Mouse (Mus musculus): ENCODE measurements around the gene Pmm1.
A peak's percentile ranks its signal among the peaks of the same experiment; 100 is the strongest.
"Not testable (repeated sequence)": the region's sequence is repeated elsewhere in the genome, so short reads cannot be mapped to it uniquely, and the experiment has no call there.

The Pmm1 gene

GRCm38 (mm10) chr15:81928277-81928676 is 32.5 kb downstream of the Pmm1 start:
- no peak for DNase-seq (ENCODE audit: low read depth, low spot score)

GRCm38 (mm10) chr15:81927741-81928140 is 33.0 kb downstream of the Pmm1 start:
- no peak for DNase-seq (ENCODE audit: low read depth, low spot score)

GRCm38 (mm10) chr15:81926446-81926822 is 34.3 kb downstream of the Pmm1 start:
- no peak for DNase-seq (ENCODE audit: low read depth, low spot score)

- DNase-seq (ENCODE audit: low read depth, low spot score) = peak; percentile 93
Measured at GRCm38 (mm10) chr15:81925760-81926445, 34.8 kb downstream of the Pmm1 start, which contains the start of gene Polr3h. TSS of gene Polr3h (minus strand) at chr15:81926240.

GRCm38 (mm10) chr15:81924933-81925332 is 35.8 kb downstream of the Pmm1 start:
- DNase-seq (ENCODE audit: low read depth, low spot score) = no peak

- no peak for DNase-seq (ENCODE audit: low read depth, low spot score)
Measured at GRCm38 (mm10) chr15:81921255-81921654, 39.5 kb downstream of the Pmm1 start.

GRCm38 (mm10) chr15:81920546-81921217 is 40.0 kb downstream of the Pmm1 start:
- DNase-seq (ENCODE audit: low read depth, low spot score) = no peak

GRCm38 (mm10) chr15:81919062-81919461 is 41.7 kb downstream of the Pmm1 start:
- no peak for DNase-seq (ENCODE audit: low read depth, low spot score)

- DNase-seq (ENCODE audit: low read depth, low spot score) = no peak
Measured at GRCm38 (mm10) chr15:81917621-81918463, 42.9 kb downstream of the Pmm1 start.

GRCm38 (mm10) chr15:81917201-81917600 is 43.5 kb downstream of the Pmm1 start:
- DNase-seq (ENCODE audit: low read depth, low spot score) = no peak

- no peak for DNase-seq (ENCODE audit: low read depth, low spot score)
Measured at GRCm38 (mm10) chr15:81915663-81916062, 45.1 kb downstream of the Pmm1 start.

GRCm38 (mm10) chr15:81914668-81915067 is 46.1 kb downstream of the Pmm1 start:
- DNase-seq (ENCODE audit: low read depth, low spot score) = no peak

GRCm38 (mm10) chr15:81912498-81912897 is 48.2 kb downstream of the Pmm1 start:
- no peak for DNase-seq (ENCODE audit: low read depth, low spot score)

GRCm38 (mm10) chr15:81908767-81909166 is 52.0 kb downstream of the Pmm1 start:
- DNase-seq (ENCODE audit: low read depth, low spot score) = not testable (repeated sequence)

GRCm38 (mm10) chr15:81907953-81908352 is 52.8 kb downstream of the Pmm1 start:
- no peak for DNase-seq (ENCODE audit: low read depth, low spot score)

- peak; percentile 22 for DNase-seq (ENCODE audit: low read depth, low spot score)
Measured at GRCm38 (mm10) chr15:81904939-81905338, 55.8 kb downstream of the Pmm1 start.

Data from WW6 (cell line).